Mouse (Mus musculus): Measurements from ENCODE around the gene Gnas.

- TF ChIP-seq POLR2A (IDR thresholded peaks at IDR 0.05; ENCODE audit: low read depth, low read length) (no peak), CTCF (IDR thresholded peaks at IDR 0.05; ENCODE audit: extremely low read depth, insufficient read depth, insufficient read length, insufficient replicate concordance) (no peak)
Measured at GRCm38 (mm10) chr2:174359656-174360055, 75.5 kb downstream of the Gnas start.
